Mouse (Mus musculus): ENCODE results near the gene Nlrp5.
"Not testable (repeated sequence)": the region's sequence is repeated elsewhere in the genome, so short reads cannot be mapped to it uniquely, and the experiment has no call there.

Nlrp5 gene

GRCm38 (mm10) chr7:23385589-23385988 lies at the start of gene Nlrp5:
Gene Nlrp5 (plus strand): TSS chr7:23385889.
- no peak for DNase-seq (ENCODE audit: low spot score in 2 of 2)

DNA sequence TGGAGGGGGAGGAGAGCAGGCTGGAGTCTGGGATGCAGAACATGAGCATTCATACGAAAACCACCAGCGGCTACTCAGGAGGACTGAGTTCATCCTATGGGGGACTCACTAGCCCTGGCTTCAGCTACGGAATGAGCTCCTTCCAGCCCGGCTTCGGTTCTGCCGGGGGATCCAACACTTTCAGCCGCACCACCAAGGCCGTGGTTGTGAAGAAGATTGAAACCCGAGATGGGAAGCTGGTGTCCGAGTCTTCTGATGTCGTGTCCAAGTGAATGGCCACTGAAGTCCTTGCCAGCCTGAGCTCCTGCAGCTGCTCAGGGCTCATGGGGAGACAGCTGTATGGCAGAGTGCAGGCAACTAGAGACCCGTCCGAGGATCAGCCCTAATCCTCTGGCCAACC lies 27.4 kb upstream of the Nlrp5 start:
- DNase-seq (ENCODE audit: low spot score in 2 of 2) = not testable (repeated sequence)

- DNase-seq (ENCODE audit: low spot score in 2 of 2) = not testable (repeated sequence)
These were observed 84.5 kb downstream of the Nlrp5 start for GRCm38 (mm10) chr7:23470201-23470600.

DNA sequence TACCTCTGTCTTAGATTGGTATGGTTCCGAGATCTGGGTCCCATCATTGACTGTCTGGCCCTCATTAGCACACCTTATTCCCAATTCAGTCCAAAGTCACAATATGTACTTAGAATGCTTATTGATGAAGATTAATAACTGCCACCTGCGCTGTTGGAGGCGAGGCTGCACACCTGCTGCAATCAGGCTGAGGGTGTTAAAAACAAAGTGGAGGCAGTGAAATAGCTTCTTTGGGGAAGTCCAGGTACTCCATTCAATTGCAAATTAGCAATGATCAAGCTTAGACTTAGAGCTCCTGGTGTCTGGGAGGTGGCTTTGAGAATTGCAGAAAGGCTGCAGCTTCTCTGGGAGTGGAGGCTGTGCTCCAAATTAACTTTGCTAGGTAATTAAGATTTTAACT lies 85.1 kb downstream of the Nlrp5 start:
- DNase-seq (ENCODE audit: low spot score in 2 of 2) = not testable (repeated sequence)

GRCm38 (mm10) chr7:23472886-23473285 lies 87.2 kb downstream of the Nlrp5 start:
- not testable (repeated sequence) for DNase-seq (ENCODE audit: low spot score in 2 of 2)
